Mouse (Mus musculus) macrophage (primary cell): ENCODE results near the gene Gpc5. TPM values are rescaled to one million over a fixed set of nuclear protein-coding genes. Genes with fewer than 3 reads are reported as not detected.
"Not testable (repeated sequence)": the region's sequence is repeated elsewhere in the genome, so short reads cannot be mapped to it uniquely, and the experiment has no call there.

Experiments
- H3K27ac ChIP-seq: fragments of 350-480 bp; formaldehyde crosslinking; 2 replicates; pipeline ENCODE4 v1.9.0; 2021
- H3K36me3 ChIP-seq: fragments of 350-480 bp; formaldehyde crosslinking; 2 replicates; pipeline ENCODE4 v1.9.0; 2021; ENCODE audit errors: inconsistent target
- H3K4me3 ChIP-seq: fragments of 350-480 bp; formaldehyde crosslinking; 2 replicates; pipeline ENCODE4 v1.9.0; 2021; ENCODE audit errors: inconsistent target
- H3K79me2 ChIP-seq: fragments of 350-480 bp; formaldehyde crosslinking; 2 replicates; pipeline ENCODE4 v1.9.0; 2021; ENCODE audit errors: inconsistent target
- WGBS: methylation state at CpG from one replicate; pipeline ENCODE4 v1.1.7; 2026; ENCODE audit warnings: inconsistent platforms; ENCODE audit not compliant: missing documents; 5-methylcytosine and 5-hydroxymethylcytosine counted together
- polyA plus RNA-seq: library from polyadenylated mRNA; stranded (reverse); fragments of 250-400 nt; gene quantifications from 3 replicates; pipeline ENCODE4 v1.2.4, GENCODE M21; 2018; ENCODE audit warnings: inconsistent platforms
- total RNA-seq, 78 experiments: library from RNA; depleted of rRNA; stranded (reverse); fragments of 250-400 nt; gene quantifications; 1 replicate in 9 of 78; 2 replicates in 24 of 78; 3 replicates in 43 of 78; 4 replicates in 2 of 78; pipeline ENCODE4 v1.2.4; 2018; ENCODE audit warnings: inconsistent platforms in 56 of 78

Gene Gpc5
- not detected for total RNA-seq (2018; cell fraction: chromatin; rRNA removed)
- not detected for total RNA-seq (2018; cell fraction: cytosol; rRNA removed)
- total RNA-seq (2018; cell fraction: nucleus; rRNA removed) = not detected
- polyA plus RNA-seq = not detected in 3 replicates

GRCm38 (mm10) chr14:115092081-115092480, at the start of gene Gpc5:
Gpc5 (plus strand) TSS chr14:115092215.
- WGBS = 2% methylated on average over 31 of the region's 31 CpGs
- peak within 1 kb of the TSS; percentile 31 for H3K4me3 ChIP-seq
- no peaks in the 10 kb centered on the region for H3K36me3 ChIP-seq
- no peak within 1 kb of the TSS for H3K27ac ChIP-seq
- H3K79me2 ChIP-seq = no peaks in the 10 kb centered on the region

- Histone ChIP-seq H3K79me2 (peaks cover 22% of the 10 kb centered on the region), H3K27ac (0 out of 2 replicates have a peak overlapping the region, but pooled peaks have one; percentile 8), H3K36me3 (0 out of 2 replicates have a peak, but pooled peaks cover 5% of the 10 kb centered on the region), H3K4me3 (peak overlapping the region; percentile 43)
- WGBS = 3% methylated on average over 4 of the region's 4 CpGs
Observed at GRCm38 (mm10) chr14:115042660-115043059, 49.4 kb upstream of the Gpc5 start.

- Histone ChIP-seq H3K79me2 (peaks cover 22% of the 10 kb centered on the region), H3K36me3 (0 out of 2 replicates have a peak, but pooled peaks cover 5% of the 10 kb centered on the region), H3K4me3 (no peak overlapping the region), H3K27ac (no peak overlapping the region)
- WGBS = 99% methylated on average over 5 of the region's 5 CpGs
Observed at GRCm38 (mm10) chr14:115044016-115044415, 48.0 kb upstream of the Gpc5 start.

- 93% methylated on average over 3 of the region's 3 CpGs for whole genome bisulfite sequencing
- Histone ChIP-seq H3K27ac (no peak overlapping the region), H3K36me3 (0 out of 2 replicates have a peak, but pooled peaks cover 5% of the 10 kb centered on the region), H3K79me2 (peaks cover 22% of the 10 kb centered on the region), H3K4me3 (no peak overlapping the region)
Observed at GRCm38 (mm10) chr14:115045712-115046111, 46.3 kb upstream of the Gpc5 start.

- Histone ChIP-seq H3K36me3 (0 out of 2 replicates have a peak, but pooled peaks cover 5% of the 10 kb centered on the region), H3K79me2 (peaks cover 21% of the 10 kb centered on the region), H3K27ac (no peak overlapping the region), H3K4me3 (no peak overlapping the region)
- 97% methylated on average over 3 of the region's 3 CpGs for WGBS
Observed at GRCm38 (mm10) chr14:115047316-115047715, 44.7 kb upstream of the Gpc5 start.

GRCm38 (mm10) chr14:115047990-115048862, 43.8 kb upstream of the Gpc5 start:
- 0 out of 2 replicates have a peak, but pooled peaks cover 5% of the 10 kb centered on the region for H3K36me3 ChIP-seq
- H3K27ac ChIP-seq = no peak overlapping the region
- no peak overlapping the region for H3K4me3 ChIP-seq
- WGBS = 57% methylated on average over 5 of the region's 5 CpGs
- H3K79me2 ChIP-seq = peaks cover 12% of the 10 kb centered on the region

- 74% methylated on average over 5 of the region's 5 CpGs for WGBS
- Histone ChIP-seq H3K36me3 (0 out of 2 replicates have a peak, but pooled peaks cover 5% of the 10 kb centered on the region), H3K4me3 (no peak overlapping the region), H3K27ac (no peak overlapping the region), H3K79me2 (peaks cover 4% of the 10 kb centered on the region)
Observed at GRCm38 (mm10) chr14:115048863-115049566, 43.0 kb upstream of the Gpc5 start.

- 0 out of 2 replicates have a peak, but pooled peaks cover 5% of the 10 kb centered on the region for H3K36me3 ChIP-seq
- H3K27ac ChIP-seq = no peak overlapping the region
- no peaks in the 10 kb centered on the region for H3K79me2 ChIP-seq
- no peak overlapping the region for H3K4me3 ChIP-seq
Observed at GRCm38 (mm10) chr14:115049831-115050230, 42.2 kb upstream of the Gpc5 start.

GRCm38 (mm10) chr14:115051106-115051760, 40.8 kb upstream of the Gpc5 start:
- 0 out of 2 replicates have a peak, but pooled peaks cover 5% of the 10 kb centered on the region for H3K36me3 ChIP-seq
- WGBS = 82% methylated on average over 5 of the region's 5 CpGs
- no peaks in the 10 kb centered on the region for H3K79me2 ChIP-seq
- H3K27ac ChIP-seq = no peak overlapping the region
- H3K4me3 ChIP-seq = no peak overlapping the region

- Histone ChIP-seq H3K27ac (no peak overlapping the region), H3K4me3 (no peak overlapping the region), H3K36me3 (no peaks in the 10 kb centered on the region), H3K79me2 (no peaks in the 10 kb centered on the region)
- 85% methylated on average over 4 of the region's 4 CpGs for WGBS
Observed at GRCm38 (mm10) chr14:115052371-115052770, 39.6 kb upstream of the Gpc5 start.

GRCm38 (mm10) chr14:115054252-115054651, 37.8 kb upstream of the Gpc5 start:
- Histone ChIP-seq H3K79me2 (no peaks in the 10 kb centered on the region), H3K27ac (no peak overlapping the region), H3K36me3 (no peaks in the 10 kb centered on the region), H3K4me3 (no peak overlapping the region)
- 14% methylated on average over 4 of the region's 4 CpGs for WGBS

- Histone ChIP-seq H3K4me3 (no peak overlapping the region), H3K36me3 (no peaks in the 10 kb centered on the region), H3K79me2 (no peaks in the 10 kb centered on the region), H3K27ac (no peak overlapping the region)
- 77% methylated on average over 4 of the region's 4 CpGs for WGBS
Observed at GRCm38 (mm10) chr14:115057524-115057923, 34.5 kb upstream of the Gpc5 start.

- not testable (repeated sequence) for H3K79me2 ChIP-seq, H3K4me3 ChIP-seq, H3K36me3 ChIP-seq, H3K27ac ChIP-seq
- 93% methylated on average over 2 of the region's 2 CpGs for WGBS
Observed at GRCm38 (mm10) chr14:115066164-115066563, 25.9 kb upstream of the Gpc5 start.

- H3K4me3 ChIP-seq = no peak overlapping the region
- WGBS = 56% methylated on average over 6 of the region's 6 CpGs
- H3K79me2 ChIP-seq = no peaks in the 10 kb centered on the region
- no peaks in the 10 kb centered on the region for H3K36me3 ChIP-seq
- no peak overlapping the region for H3K27ac ChIP-seq
Observed at GRCm38 (mm10) chr14:115070534-115070933, 21.5 kb upstream of the Gpc5 start.
